Mouse (Mus musculus) T-helper 2 cell (primary cell): ENCODE results near the gene Fam180a.

ENCODE experiments used
- in situ Hi-C: fragments of 300-600 bp; cut with MboI, MseI; formaldehyde crosslinking; loops from one replicate; pipeline ENCODE4 v1.15.1; 2025; ENCODE audit warnings: high pct_unique_total_duplicates

Fam180a gene

DNA sequence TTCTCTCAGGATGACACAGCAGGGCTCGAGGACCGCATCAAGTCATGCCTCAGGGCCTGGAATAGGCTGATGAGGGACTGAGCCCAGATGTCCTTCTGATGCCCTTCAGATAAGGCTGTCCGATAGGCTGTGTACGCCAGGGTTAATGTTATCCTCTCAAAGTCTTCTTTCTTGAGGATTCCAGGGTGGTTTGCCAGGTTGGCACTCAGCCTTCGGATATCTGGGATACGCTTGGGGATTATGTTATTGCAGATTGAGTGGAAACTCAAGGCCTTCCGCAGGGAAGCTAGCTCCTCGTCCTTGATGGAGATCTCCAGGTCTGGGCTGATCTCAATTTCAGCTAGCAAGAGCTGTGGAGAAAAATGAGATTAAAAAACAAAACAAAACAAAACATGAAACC is 12.4 kb downstream of the Fam180a start:
- in situ Hi-C loops, result no loop called here

DNA sequence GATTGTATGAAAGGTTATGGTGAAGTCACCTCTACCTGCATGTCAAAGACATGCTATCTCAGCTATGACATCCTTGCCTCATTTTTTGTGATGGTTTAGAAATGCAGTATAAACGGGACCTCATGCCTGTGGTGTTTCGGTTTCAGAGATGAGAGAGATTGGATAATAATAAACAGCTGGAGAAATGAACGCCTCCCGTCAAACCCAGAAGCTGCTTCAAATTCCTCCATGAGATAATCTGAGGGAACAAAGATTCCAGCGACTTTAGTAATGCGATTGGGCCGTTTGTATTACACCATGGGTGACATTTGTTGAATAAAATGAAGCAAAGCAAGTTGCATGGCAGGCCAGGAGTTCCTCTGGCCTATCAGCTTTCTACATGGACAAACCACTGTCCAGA is 16.5 kb downstream of the Fam180a start:
- in situ Hi-C loops, result no loop called here

DNA sequence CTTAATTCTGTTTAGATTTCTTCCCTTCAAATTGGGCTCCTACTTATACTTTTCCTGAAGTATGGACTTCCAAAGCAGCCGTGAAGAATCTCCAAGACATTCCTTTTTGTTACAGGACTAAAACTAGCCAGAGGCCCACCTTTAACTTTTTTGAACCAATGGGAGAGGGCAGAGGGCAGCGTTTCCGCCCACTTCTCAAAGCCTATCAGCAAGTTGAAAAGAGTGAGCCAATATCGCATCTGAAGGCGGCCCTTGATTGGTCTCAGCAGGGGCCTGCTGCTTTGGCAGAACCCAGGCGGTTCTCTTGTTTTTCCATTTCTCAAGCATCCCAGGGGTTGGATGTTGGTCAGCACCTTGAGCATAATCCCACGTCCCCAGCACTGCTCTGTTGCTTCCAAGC is 17.9 kb downstream of the Fam180a start, which contains the start of gene Slc13a4:
TSS of gene Slc13a4 (minus strand) at position 95 of the 400 bp plus-strand sequence.
- in situ Hi-C loops, result no loop called here

DNA sequence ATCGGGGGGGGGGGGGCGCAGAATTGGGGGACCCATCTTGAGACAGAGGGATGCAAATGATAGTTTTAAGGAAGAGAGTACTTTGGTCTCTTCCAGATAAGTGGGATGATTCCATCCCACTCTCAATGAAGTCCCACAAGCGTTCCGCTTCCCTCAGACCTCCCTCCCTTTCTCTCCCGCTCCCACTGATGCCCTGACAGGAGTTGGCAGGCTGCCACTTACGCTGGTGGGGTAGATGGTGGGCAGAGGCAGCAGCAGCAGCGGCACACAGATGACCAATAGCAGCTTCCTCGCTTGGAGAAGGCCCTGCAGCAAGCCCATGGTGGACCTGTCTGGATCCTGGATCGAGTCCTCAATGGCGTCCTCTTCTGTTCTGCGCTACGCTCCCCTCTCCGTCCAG is 18.8 kb downstream of the Fam180a start:
- in situ Hi-C loops, result no loop called here

DNA sequence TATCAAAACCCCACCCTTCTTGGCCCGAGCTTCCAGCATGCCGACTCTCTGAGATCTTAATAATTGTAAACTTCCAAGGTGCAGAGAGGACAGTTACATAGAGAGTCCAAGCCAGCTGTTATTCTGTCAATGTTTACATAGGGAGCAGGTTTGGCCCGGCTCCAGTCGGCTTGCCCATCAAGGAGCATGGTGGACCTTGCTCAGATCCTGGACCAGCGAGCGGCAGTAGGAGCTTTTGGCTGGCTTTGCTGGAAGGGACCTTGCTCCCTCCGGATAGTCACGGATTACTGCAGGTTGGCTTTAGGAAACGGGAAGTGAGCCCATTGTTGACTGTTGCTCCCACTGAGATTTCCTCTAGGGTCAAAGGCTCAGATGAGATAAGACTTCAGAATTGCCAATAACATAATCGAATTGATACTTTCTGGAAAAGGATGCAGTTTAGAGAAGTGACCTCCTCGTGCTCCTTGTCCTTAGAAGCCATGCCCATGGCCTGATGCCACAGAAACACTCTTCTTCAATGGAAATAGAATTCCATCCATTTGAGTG is 22.5 kb downstream of the Fam180a start:
- in situ Hi-C loops, result no loop called here

DNA sequence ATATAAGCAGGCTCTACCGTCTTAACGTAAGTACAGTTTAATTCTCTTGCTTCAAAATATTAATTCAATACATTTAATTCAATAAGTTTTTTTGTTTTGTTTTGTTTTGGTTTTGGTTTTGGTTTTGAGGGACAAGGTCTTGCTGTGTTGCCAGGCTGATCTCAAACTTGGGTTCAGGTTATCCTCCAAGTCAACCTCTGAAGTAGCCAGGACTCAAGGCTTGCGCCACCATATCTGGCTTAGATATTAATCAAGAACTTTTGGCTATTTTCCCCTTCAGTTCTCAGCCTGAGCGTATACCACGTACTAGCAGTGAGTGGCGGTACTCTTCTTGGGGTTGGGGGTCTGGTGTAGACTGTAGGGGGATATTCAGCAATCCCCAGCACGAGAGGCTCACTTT is 23.4 kb downstream of the Fam180a start:
- in situ Hi-C loops, result no loop called here

DNA sequence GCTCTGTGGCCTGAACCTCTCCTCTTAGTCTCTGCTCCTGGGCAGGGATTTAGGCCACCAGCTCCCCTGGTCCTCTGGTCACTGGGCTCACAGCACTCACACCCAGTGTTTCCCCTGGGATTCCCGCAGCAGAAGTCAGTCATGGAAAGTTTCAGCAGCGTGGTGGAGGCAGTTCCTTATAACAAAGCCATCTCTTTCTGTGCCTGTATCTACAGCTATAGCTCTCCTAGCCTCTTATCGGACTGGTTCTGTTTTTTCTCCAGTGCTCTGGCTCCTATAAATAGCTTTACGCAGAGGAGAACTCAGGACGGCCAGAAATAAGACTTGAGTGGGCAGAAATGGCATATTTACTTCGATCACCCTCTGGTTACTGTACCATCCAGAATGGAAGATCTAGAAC is 27.6 kb downstream of the Fam180a start:
- in situ Hi-C loops, result loop anchor here (10.0 kb wide), 1 partner anchor 1676 kb away; no protein-coding TSS in a partner anchor

- in situ Hi-C loops, result loop anchor here (10.0 kb wide), 1 partner anchor 1677 kb away; no protein-coding TSS in a partner anchor
These were observed 28.3 kb downstream of the Fam180a start for GRCm38 (mm10) chr6:35297516-35298227.

- in situ Hi-C loops, result loop anchor here (10.0 kb wide), 1 partner anchor 1678 kb away; no protein-coding TSS in a partner anchor
These were observed 28.9 kb downstream of the Fam180a start for GRCm38 (mm10) chr6:35297001-35297400.

DNA sequence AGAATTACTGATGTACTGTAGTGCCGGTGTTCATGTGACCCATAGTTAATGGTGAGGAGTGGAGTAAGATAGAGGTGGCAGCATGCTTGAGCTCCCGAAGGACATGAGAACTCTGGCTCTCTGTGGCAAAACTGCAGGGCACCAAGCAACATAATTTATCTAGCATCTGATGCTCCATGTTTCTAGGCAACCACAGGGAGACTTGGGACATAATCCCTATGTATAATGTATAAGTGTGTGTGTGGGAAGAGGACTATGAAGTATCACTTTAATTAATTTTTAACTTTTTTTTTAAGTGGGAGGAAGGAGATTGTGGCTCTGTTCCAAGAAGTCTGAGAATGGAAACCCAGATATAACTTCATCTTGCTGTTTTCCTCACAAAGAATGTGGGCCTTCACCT is 31.0 kb downstream of the Fam180a start:
- in situ Hi-C loops, result loop anchor here (10.0 kb wide), 1 partner anchor 1680 kb away; no protein-coding TSS in a partner anchor

- in situ Hi-C loops, result loop anchor here (10.0 kb wide), 1 partner anchor 1685 kb away; no protein-coding TSS in a partner anchor
These were observed 36.3 kb downstream of the Fam180a start for GRCm38 (mm10) chr6:35289676-35290075.

DNA sequence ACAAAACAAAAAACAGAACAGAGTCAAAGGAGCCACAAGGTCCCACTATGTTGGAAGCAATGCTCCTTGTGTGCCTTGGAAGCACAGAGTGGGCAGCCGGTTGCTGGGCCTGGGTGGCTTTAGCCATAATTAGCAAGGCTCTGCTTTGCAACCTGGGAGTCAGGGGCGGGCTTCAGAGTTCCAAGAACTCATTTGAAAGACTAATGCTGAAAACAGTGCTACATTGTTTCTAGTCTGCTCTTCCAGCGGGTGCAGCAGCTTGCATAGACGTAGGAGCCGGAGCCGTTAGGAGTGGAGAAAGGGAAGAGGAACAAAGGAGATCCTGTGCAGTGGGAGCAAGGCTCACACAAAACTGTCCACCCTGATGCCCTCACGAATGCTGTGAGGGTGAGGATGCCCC is 37.0 kb downstream of the Fam180a start:
- in situ Hi-C loops, result no loop called here

DNA sequence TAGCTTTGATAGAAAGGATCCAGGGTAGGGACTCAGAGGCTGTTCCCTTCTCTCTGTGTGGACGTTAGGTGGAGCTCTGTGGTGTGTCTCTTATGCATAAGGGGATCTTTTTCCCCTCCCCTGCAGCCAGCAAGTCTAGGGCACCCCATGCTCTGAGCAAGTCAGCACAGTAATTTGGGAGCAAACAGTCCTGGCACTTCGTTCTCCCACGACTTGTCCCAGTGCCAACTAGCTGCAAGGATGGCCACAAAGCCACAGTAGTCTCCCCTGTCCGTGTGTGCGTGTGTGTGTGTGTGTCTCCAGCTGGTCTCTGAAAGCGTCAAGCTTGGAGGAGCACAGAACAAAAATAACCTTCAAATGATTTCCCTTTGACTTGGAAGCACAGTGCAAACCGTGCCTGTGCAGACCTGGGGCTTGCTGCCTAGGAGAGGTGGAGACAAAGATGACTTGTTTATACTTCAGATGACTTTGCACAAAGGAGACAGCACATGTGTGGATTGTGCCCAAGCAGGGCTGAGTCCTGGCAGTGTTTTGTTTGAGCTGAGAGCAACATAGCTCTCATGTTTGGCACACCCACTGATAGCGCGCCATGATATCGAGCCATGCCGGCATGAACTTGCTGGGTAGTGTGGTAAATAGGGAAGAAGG is 37.7 kb downstream of the Fam180a start:
- in situ Hi-C loops, result no loop called here

DNA sequence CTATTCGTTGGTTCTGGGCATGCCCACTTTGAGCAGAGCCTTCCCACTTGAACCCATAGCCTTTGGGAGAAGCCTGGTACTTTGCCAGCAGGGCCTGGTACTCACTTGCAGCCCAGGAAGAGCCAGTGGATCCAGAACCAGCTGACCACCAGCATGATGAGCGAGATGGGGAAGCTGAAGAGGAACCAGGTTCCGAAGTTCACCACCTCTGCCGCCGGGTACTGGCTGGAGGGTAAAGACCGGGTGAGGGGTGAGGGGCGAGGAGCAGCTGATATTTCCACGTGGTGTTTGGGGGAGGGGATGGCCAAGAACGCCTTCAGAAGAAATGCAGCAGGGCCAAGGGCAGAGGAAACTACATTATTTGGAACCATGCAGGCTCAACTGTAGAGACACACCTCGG is 46.6 kb downstream of the Fam180a start:
- in situ Hi-C loops, result no loop called here

DNA sequence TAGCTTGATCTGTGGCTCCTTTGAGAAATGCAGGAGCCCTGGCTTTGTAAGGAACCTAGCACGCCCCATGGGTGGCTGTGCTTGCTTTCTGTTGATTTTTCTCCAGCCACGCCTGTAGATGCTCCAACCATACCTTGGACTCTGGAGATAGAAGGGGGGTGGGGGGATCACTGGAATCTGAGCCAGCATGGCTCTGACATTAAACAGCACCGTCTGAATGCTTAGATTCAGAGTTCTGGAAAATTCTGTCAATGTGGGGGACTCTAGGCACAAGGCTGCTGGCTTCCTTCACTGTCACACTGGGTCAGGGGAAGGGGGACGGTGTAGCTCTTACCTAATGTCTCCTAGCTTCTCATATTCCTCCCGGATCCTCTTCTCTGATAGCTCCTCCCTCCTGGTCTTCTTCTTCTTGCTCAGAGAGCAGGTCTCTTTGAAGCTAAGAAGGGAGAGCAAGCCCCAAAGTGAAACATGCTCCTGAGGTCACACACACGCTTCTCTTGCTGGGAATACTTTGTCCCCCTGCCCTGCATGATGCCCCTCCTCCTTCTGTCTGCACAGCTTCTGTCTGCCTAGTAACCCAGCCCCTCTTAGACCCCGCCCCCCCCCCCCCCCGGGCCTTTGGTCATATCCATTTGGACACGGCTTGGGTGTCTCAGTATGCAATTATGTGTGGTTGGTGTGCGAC is 47.9 kb downstream of the Fam180a start:
- in situ Hi-C loops, result no loop called here

GRCm38 (mm10) chr6:35273391-35274082 is 52.4 kb downstream of the Fam180a start:
- in situ Hi-C loops, result no loop called here

DNA sequence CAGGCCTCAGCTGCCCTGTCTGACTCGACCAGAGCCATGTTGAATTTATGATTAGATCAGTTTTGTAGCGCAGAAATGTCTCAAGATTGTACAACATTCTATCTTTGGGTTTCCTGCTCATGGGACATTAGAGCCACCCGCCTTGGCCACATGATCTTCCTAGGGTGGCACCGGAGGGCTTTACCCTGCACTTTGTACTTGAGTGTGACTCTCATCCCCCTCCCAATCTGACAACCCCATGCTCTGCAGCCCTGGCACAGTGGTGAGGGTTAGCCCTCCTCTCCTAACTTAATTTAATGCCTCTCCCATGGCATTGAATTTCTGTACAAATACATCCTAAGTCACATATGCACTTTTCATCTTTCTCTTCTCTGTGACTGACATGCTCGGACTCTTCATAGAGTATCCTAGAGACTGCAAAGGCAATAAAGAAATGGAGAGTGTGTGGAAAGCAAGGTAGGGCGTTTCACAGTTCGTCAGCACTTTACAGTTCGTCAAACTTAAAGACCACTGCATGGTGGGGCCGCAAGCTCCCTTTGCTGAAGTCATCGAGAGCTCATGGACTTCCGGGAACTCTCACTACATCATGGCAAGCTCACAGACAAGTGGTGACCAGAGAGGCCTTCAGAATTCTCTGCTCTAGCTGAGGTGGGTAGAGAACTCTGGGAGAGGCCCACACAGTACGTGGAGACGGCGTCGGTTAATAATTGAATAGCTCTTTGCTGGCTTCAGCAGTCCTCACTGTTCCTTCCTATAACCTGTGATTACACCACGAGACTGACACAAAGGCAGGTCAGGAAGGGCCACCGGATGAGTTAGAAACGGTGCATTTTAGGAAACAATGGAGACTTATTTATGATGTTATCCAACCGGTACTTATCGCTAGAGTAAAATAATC is 53.8 kb downstream of the Fam180a start:
- in situ Hi-C loops, result no loop called here

GRCm38 (mm10) chr6:35271094-35271855 is 54.7 kb downstream of the Fam180a start:
- in situ Hi-C loops, result no loop called here

DNA sequence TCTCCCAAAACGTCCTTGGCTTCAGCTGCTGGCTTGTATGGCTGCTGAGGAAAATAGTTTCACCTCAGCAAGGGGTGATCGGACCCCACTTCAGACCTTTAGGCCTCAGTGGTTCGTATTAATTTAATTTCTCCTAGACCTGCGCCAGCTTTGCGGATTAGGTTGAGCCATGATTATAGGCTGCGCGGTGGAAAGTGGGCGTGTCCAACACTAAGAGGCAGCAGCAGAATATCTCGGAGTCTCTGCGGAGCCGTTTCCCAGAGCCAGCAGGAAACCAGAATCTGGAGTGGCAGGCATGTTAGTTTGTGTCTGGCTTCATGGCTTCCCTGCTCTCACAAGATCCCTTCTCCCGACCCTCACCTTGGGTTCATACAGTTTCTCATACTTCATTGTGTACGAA is 56.3 kb downstream of the Fam180a start:
- in situ Hi-C loops, result no loop called here

DNA sequence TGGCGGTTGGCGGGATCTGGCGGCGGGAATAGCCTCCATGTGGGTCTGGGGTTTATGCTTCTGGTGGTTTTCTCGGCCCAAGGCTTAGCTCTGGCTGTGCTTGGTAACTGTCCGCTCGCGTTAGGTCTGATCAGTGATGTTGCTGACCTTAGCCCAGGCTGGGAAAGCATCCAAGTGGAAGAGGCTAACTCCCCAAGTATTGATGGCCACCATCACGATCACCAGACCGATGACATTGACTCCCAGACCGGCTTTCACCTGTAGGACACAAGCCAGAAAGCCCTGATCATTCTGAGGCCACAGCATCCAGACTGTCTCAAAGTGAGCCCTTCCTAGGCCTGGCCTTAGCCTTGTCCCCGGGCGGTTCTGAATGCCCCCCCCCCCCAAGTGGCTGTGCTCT is 57.2 kb downstream of the Fam180a start:
- in situ Hi-C loops, result no loop called here
